Mouse (Mus musculus) embryo, embryonic 11 days (tissue): ENCODE data around the gene Rgl3.

Experiments
- DNase-seq: peaks from one replicate; pipeline ENCODE4 v3.0.0-alpha.2; 2015

Rgl3 gene

DNA sequence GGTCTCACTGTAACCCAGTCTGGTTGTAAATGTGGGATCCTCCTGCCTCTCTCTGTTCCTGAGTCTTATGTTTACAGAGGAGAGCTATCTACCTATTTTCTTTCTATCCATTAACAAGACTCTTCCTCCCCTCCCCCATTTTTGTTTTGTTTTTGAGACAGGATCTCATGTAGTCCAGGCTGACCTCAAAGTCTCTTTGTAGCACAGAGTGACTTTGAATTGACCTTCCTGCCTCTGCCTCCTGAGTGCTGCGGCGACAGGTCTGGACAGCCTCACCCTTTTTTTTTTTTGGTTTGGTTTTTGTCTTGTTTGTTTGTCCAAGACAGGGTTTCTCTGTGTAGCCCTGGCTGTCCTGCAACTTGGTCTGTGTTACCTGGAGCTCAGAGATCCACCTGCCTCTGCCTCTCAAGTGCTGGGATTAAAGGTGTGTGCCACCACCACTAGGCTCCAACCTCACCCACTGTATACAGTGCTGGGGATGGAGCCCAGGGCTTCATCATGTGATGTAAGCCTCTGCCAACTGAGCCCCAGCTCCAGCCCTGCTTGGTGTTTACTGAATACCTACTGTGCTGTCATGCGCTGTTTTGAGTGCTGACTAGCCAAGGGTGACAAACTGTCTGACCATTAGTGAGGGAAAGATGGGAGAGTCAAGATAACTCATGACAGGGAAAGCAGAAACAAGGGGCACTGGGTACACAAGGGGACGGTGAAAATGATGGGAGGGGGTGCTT lies 10.7 kb downstream of the Rgl3 start:
- DNase-seq: no peak

DNA sequence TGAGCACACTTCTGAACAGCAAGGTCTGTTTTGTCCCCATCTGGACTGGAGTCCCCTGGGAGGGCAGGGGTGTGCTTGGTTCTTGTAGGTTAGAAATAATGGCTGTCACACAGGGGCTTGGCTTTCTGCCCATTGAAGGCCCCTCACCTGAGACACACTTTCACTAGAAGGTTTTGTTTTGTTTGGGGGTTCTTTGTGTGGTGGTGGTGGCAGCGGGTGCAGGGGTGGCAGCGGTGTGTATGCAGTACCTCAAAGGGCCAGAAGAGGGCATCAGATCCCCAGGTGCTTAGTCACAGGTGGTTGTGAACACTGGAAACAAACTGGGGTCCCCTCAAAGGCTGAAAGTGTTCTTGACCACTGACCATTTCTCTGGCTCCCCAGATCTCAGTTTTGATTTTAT lies 11.3 kb downstream of the Rgl3 start:
- no peak for DNase-seq

DNA sequence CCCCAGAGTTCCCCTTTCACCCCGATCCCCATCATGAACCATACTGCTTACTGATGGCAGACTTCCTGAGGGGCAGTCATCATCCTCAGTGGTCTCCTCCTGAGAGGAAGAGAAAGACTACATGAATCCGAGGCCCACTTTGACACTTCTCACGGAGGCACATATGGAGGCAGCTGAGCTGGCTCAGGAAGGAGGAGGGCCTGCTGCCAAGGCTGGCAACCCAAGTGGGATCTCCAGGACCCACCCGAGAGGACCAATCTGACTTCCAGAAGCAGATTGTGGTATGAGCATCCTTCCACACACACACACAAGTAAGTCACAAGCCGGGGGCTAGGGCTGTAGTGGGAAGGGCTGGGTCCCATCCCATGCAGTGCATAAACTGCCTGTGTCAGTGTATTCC lies 11.9 kb downstream of the Rgl3 start:
- DNase-seq: no peak

DNA sequence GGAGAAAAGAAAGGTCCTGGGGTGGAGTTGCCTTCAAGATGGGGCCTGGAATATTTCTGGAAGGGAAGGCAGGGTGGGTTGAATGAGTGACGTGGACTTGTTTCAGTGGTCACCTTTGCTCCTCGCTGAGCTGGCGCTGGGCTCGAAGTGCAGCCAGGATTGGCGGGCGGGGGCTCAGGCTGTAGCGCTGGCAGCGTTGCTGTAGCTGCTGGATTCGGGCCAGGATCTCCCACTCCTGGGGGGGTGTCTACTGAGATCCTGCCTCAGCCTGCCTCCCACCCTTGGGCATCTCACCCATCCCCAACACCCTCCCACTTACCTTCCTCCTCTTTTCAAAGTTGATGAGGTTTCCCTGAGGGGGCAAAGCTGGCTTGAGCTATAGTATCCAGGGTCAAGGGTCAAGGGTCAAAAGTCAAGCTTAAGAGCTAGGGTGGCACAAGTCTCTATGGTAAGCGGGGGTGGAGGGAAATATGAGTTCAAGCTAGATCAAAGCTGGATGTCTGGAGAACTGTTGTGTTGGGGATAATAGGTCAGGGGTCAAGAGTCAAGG lies 12.5 kb downstream of the Rgl3 start:
- no peak for DNase-seq

DNA sequence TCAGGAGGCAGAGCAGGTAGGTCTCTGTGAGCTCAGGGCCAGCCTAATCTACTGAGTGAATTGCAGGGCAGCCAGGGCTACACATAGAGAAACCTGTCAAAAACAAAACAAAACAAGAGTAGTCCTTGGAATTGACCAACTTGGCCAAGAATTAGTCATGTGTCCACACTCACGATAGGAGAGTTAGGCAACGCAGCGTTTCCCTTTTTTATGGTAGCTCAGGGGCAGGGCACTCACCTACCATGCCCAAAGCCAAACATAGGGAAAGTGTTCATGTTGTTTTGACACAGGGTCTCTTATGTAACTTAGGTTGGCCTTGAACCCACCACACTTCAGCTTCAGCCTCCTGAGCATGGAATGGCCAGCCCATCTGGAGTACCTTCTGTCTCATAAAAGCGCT lies 19.9 kb downstream of the Rgl3 start:
- DNase-seq: no peak

DNA sequence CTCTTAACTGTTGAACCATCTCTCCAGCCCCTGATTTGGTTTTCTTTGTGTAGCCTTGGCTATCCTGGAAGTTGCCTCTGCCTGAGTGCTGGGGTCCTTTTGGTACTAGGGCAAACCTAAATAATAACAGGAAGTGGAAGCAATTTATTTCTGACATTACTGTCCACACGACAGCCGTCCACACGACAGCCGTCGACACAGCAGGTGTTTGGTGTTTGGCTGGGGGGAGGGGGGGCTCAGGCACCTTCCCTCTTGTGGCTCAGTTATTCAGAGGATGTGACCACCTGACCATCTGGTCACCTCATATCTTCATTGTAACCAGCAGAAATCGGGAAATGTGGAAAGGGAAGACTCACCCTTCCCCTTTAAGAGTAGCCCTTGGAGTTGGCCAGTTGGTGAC lies 20.4 kb downstream of the Rgl3 start:
- no peak for DNase-seq

DNA sequence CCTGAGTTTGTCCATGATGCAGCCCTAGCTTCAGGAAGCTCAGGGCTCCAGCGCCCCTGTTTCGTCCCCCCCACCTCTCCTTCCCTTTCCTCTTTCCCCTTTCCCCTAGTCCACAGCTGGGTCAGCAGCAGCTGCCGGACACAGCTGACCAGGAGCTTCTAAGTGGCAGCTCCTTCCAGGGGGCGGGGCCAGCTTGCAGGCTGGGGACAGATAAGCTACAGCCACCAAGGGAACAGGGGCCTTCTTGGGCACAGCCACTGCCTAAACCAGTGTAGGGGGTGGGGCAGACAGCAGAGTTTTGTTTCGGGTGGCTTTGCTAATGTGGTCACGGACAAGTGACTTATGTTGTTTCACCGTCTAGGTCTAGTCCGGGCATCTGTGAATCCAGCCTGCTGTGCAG lies 25.8 kb downstream of the Rgl3 start, which contains the start of gene Epor:
TSS of gene Epor (minus strand) at position 90 of the 400 bp plus-strand sequence.
- peak; percentile 67 for DNase-seq

DNA sequence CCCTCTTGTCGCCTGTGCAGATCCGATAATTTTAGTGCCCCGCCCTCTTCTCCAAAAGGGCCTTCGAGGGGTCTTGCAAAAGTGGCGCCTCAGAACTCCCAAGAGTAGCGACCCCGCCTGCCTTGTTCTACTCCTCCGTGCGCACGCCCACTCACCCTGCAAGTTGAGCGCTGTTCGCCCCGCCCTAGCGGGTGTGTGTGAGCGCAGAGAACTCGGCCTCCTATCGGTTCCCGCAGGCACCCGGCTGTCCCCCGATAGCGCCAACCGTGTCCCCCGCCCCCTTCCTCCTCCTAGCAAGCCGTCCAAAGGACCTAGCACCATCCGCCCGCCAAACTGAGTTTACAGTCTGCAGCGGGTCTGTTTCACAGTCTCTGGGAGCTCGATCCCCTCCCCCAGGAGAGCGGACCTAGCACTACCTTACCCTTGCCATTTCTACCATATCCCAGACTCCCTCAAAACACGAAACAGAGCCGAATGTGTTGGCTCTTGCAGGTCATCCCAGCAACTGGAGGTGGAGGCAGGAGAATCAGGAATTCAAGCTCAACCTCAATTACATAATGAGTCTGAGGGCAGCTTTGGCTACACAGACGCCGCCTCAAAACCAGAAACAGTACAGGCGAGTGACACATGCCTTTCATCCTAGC lies 26.7 kb downstream of the Rgl3 start:
- DNase-seq: peak; percentile 87

DNA sequence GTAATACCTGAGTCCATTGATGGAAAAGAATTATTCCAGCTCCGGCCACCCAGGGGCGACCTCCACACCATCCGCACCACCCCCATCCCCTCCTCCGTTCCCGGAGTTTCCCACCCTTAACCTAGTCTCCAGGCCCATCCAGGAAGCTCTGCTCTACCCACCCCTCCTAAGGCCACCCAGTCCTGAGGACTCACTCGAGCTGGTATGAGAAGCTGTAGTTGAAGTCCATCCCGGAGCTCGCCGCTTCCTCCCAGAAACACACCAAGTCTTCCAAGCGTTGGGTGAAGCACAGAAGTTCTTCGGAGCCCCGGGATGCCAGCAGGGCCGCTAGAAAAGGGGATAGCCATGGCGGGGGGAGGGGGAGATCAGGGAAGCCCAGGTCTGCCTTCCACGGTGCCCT lies 27.2 kb downstream of the Rgl3 start:
- DNase-seq: no peak

DNA sequence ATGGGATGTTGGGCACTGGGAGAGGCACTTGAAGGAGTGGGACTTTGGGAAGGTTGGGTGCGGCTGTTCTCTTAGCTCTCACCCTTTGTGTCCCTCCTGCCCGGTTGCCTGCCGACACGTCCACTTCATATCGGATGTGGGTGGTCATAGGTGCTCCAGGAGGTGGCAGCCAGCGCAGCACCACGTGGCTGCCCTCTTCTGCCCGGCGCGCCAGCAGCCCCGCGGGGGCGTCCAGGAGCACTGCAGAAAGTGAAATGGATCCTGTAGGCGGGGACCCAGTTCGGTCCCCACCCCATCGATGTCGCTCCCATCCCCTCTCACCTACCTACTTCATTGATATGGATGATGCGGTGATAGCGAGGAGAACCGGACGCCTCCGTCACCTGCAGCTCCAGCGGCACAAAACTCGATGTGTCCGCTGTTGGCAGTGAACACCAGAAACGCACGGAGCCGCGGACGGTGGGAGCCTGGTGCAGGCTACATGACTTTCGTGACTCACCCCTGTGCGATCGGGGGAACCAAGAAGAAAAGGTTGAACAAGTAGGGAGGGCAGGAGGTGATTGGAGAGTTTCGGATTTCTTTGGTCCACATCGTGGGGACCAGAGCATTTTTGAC lies 27.8 kb downstream of the Rgl3 start:
- DNase-seq: no peak

DNA sequence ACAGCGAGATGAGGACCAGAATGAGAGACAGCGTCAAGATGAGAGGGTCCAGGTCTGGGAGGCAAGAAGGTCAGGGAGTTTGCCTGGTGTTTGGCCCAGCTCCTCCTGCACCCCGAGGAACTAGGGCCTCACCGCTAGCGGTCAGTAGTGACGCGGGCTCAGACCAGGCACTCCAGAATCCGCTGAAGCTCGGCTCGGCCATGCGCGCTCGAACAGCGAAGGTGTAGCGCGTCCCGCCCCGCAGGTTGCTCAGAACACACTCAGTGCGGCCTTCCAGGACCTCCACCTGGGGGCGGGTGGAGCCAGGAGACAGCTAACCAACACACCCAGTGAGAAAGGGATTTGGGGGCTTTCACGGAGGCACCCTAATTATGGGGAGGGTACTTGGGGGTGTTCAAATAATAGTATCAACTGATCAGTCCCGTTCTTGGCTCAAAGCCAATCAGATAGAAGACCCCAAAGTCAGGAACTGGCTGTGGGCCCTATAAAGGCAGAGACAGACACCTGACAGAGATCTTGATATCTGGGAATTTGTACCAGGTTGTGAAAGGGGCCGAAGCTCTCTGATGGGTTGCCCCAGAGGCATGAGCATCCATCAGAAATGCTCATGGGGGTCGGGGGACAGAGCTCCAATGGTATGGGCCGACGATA lies 28.6 kb downstream of the Rgl3 start:
- DNase-seq: peak; percentile 57

DNA sequence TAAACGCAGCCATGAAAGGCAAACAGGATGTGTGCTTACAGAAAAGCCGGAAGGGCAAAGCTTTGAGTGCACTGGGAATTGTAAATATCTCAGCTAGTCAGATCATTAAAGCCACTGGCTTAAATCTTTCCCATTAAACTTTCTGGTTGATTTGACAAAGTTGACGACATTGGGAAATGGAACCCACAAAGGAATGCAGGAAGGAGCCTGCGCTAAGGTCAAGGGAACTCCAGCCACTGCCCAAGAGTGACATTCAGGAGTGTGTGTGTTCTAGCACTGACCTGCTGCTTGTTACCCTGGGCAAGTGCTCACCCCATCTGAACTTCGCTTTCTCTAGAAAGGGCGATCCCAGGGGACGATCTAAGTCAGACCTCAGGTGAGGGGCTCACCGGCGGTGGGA lies 29.1 kb downstream of the Rgl3 start:
- no peak for DNase-seq

DNA sequence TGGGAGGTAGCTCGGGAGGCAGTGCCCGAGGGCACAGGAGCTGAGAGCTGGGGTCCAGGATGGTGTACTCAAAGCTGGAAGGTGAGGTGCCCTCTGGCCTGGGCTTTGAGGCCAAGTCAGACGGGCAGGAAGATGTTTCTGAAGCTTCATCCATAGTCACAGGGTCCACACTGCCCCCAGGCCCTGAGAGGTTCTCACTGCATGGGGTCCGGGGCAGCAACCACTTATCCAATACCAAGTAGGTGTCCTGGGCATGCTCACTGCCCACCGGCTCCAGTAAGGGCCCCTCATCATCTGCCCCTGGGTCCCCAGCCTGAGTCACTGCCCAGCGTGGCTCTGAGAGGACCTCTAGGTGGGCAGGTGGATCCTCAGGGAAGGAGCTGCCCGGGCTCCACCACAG lies 30.0 kb downstream of the Rgl3 start:
- DNase-seq: no peak

DNA sequence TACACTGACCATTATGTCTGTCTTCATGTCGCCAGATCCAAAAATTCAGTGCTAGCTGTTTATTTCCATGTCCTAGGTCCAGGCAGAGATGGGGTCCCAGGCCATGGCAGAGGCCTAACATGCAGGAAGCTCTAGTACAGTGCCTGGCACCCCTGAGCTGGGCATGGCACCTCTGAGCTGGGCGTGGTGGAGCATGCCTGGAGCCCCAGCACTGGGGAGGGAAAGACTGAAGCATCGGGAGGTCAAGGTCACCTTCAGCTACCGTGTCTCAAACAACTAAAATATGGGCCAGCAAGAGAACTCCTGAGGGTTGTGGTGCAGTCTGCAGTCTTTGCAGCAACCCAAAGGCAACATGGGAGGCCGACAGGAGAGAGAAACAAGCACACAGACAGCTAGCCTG lies 30.9 kb downstream of the Rgl3 start:
- no peak for DNase-seq

DNA sequence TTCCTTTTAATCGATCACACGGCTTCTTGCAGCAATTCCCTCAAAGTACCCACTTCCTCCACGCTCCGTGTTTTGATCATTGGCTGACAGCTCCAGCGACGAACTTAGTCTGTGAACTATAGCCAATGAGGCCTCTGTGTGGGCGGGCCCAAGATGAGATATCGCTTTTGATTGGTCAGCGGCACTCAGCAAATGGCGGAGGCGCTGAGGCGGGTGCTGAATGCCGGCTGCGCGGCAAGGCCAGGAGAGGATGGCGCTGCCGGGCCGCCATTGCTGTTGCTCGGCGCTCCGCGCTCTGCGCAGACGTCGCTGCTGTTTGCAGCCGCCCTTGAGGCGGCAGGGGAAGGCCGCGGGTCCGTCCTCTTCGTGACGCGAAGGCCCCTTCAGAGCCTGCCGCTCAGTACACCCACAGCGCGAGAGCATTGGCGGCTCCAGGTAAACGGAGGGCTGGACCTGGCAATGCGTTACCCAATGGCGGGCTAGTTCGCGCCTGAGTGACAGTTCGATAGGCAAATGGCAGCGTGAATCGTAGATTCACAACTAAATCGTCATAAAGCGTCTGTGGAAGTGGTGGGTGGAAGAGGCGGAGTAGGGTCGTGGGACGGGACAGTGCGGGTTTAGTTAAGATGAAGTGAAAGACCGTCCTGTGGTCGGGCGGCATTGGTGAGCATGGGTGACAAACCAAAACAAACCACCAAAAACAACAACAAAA lies 33.5 kb downstream of the Rgl3 start, which contains the start of gene Swsap1:
TSS of gene Swsap1 (plus strand) at position 186 of the 712 bp plus-strand sequence.
- peak; percentile 97 for DNase-seq

DNA sequence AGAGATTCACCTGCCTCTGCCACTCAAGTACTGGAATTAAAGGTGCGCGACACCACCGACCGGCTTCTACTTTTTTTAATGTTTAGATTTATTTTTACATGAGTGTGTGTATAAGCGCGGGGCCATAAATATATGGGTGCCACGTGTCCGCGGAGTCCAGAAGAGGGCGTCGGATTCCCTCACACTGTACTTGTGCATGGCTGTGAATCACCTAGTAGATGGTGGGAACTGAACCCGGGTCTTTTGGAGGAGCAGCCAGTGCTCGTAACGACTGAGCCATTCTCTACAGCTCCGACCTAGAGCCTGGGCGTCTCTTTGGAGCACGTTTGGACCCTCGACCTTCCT lies 34.0 kb downstream of the Rgl3 start:
- DNase-seq: no peak

DNA sequence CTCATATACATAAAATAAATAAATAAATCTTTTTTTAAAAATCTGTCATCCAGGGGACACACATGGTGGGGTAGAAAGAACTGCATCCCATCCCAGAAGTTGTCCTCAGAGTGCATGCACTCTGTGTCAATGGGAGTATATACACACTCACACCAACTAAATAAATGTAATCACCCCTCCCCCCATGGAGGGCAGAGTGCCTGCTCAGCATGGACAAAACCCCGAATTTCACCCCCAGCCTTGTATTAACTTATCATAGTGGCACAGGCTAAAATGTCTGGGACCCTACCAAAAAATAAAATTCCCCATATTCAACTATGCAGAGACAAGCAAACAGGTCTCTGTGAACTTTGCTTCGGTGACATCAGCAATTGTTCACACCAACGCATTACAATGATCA lies 34.6 kb downstream of the Rgl3 start:
- DNase-seq: no peak

DNA sequence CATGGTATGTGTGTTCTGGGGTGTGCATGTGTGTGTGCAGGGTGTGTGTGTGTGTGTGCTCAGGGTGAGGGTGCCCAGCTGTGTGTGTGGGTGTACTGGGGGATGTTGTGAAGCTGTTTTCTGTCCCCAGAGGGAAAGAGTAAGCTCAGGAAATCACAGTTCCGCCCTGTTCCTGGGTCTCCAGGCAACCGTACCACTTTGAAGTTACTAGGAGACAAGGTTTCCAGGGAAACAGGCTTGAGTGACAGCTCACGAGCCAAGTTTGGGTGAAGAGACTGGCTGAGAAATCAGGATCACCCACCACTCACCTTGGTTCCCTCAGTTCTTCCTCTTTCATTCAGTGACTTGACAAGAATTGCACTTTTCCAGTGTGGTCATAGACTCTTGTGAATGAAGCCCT lies 35.6 kb downstream of the Rgl3 start:
- DNase-seq: peak; percentile 44

DNA sequence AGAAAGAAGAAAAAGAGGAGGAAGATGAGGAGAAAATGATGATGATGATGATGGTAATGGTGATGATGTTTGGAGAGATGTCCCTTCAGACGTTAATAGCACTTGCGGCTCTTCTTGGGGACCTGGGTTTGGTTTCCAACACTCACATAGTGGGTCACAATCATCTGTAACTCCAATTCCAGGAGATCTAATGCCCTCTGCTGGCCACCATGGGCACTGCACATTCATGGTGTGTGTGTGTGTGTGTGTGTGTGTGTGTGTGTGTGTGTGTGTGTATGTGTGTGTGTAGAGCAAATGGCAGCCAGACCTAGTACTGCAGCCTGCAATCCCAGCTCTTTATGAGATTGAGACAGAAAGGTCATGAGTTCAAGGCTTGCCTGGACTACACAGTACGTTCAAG lies 37.3 kb downstream of the Rgl3 start:
- no peak for DNase-seq

DNA sequence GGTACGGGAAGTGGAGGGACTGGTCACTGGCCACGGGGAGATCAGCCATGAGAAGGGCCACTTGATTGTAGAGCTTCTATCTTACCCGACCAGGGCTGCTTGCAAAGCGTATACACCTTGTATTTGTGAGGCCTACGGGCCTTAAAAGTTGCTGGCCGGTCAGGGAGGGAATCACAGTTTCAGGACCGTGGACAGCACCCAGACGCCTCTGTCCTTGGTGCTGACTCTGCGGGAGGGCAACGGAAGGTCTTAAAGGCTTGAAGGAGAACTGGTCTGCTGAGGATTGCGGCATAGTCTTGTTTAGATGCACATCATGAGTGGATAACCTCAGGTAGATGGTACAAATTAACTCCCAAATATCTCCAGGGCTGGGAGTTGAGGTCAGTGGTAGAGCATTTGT lies 38.9 kb downstream of the Rgl3 start:
- peak; percentile 65 for DNase-seq

DNA sequence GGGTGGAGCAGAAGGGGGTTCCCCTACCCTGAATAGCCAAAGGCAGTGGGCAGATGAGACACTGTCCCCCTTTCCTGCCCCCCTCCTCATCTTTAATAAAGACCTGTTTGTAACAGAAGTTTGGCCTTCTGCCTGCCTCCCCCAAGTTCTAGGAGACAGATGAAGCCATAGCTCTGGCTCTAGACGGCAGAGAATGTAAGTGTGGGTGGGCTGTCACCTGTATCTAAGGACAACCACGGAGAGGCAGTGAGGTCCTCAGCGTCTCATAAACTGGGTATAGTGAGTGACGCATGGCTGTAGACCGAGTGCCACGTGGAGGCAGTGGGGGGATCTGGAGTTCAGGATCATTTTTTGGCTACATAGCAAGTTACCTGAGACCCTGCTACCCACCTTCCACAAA lies 40.5 kb downstream of the Rgl3 start:
- DNase-seq: no peak

DNA sequence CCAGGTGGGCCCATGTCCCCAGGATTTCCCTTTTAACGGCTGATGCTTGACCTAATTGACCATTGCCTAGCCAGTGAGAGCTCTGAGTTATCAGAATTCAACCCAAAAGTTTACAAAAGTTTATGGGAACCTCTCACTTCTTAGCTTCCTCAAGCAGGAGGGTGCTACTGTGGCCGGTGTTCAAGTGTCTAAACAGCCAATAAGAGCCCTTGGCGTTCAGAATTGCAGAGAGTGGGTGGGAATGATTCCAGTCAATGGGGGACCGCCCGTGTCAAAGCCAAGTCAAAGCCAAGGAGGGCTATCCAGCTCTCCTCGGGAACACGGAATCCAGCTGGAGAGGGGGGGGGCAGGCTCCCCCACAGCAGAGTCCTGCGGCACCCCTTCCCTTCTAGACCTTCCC lies 41.1 kb downstream of the Rgl3 start:
- no peak for DNase-seq

DNA sequence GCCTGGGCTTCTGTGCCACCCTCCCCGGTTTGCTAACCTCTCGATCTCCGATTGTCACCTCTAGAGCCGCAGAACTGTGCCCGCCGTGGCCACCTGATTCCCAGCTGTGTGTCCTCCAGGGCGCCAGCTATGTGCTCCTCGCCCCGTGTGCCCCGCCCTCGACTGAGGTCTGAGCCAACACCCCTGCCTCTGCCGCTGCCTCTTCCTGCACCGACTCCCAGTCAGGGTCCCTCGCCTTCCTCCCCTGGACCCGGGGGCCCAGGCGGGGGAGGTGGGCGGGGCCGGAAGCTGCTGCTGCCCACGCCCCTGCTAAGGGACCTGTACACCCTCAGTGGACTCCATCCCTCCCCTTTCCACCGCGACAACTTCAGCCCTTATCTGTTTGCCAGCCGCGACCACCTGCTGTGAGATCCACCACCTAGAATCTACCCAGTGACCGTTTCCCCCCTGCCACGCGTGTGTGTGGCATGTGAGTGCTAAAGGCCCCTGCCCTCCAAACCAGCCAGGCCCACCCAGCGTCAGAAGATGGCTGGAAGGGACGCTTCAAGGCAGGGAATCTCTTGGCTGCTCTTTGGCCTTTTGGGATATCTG lies 41.6 kb downstream of the Rgl3 start:
- DNase-seq: no peak
